Mouse (Mus musculus) limb, embryonic 11.5 days (tissue): ENCODE results near the gene Add3. TPM values are rescaled to one million over a fixed set of nuclear protein-coding genes. Genes with fewer than 3 reads are reported as not detected.

ENCODE experiments used
- ATAC-seq: fragments of 200-750 bp; cut with Nextera tagmentation; 2 replicates; pipeline ENCODE4 v1.8.0; 2017; ENCODE audit warnings: low read depth; ENCODE audit not compliant: insufficient number of reproducible peaks, low FRiP score, low TSS enrichment
- DNase-seq: peaks from one replicate; pipeline ENCODE4 v3.0.0-alpha.2; 2015; ENCODE audit warnings: low spot score
- H3K27ac ChIP-seq: fragments of 300-500 bp; sonication (generic); replicated peaks from 2 replicates; pipeline ENCODE4 v1.5.1; 2014; ENCODE audit warnings: low read depth, mild to moderate bottlenecking, low read length
- H3K27me3 ChIP-seq: fragments of 300-500 bp; sonication (generic); 2 replicates; pipeline ENCODE4 v1.6.1; 2014; ENCODE audit warnings: mild to moderate bottlenecking, low read length, mixed read lengths; ENCODE audit not compliant: control insufficient read depth, insufficient read depth
- H3K36me3 ChIP-seq: fragments of 300-500 bp; sonication (generic); 2 replicates; pipeline ENCODE4 v1.6.1; 2014; ENCODE audit warnings: mild to moderate bottlenecking, low read length, moderate library complexity, mixed read lengths; ENCODE audit not compliant: control insufficient read depth, insufficient read depth
- H3K4me1 ChIP-seq: fragments of 300-500 bp; sonication (generic); 2 replicates; pipeline ENCODE4 v1.6.1; 2014; ENCODE audit warnings: low read length, mixed read lengths; ENCODE audit not compliant: control insufficient read depth, insufficient read depth
- H3K4me2 ChIP-seq: fragments of 300-500 bp; sonication (generic); 2 replicates; pipeline ENCODE4 v1.6.1; 2014; ENCODE audit warnings: low read depth, mild to moderate bottlenecking, moderate library complexity; ENCODE audit not compliant: severe bottlenecking
- H3K4me3 ChIP-seq: fragments of 300-500 bp; sonication (generic); 2 replicates; pipeline ENCODE4 v1.5.1; 2014; ENCODE audit warnings: low read depth, low read length
- H3K9ac ChIP-seq: fragments of 300-500 bp; sonication (generic); 2 replicates; pipeline ENCODE4 v1.6.1; 2014; ENCODE audit warnings: mild to moderate bottlenecking, low read length
- H3K9me3 ChIP-seq: fragments of 300-500 bp; sonication (generic); 2 replicates; pipeline ENCODE4 v1.6.1; 2016; ENCODE audit warnings: low read length; ENCODE audit not compliant: control insufficient read depth
- WGBS: fragments of 180-500 bp; shearing (Covaris S2); extraction: QIAGEN DNeasy Blood & Tissue Kit; methylation state at CpG from one replicate; pipeline ENCODE4 v1.1.7; 2014; 5-methylcytosine and 5-hydroxymethylcytosine counted together
- polyA plus RNA-seq: library from polyadenylated mRNA; unstranded; fragments of >200 nt; fragmentation: Nextera tagmentation; extraction: Ambion mirVana; gene quantifications from 2 replicates; pipeline ENCODE4 v1.2.1, GENCODE M21; 2014

The Add3 gene
- polyA plus RNA-seq, 1 experiment from 2014 or later, result 74.4 TPM

- Histone ChIP-seq H3K27me3 (no peaks in the 10 kb centered on the region), H3K4me2 (no peak overlapping the region; the same call in 1 of the 2 replicates), H3K9me3 (no peaks in the 10 kb centered on the region), H3K36me3 (no peaks in the 10 kb centered on the region), H3K27ac (no peak overlapping the region), H3K4me1 (no peaks in the 10 kb centered on the region), H3K4me3 (no peak overlapping the region), H3K9ac (no peak overlapping the region)
- 94% methylated on average over 17 of the region's 17 CpGs for WGBS
- DNase-seq (no peak), ATAC-seq (no peak)
Observed at GRCm38 (mm10) chr19:53273055-53273722, 132.9 kb downstream of the Add3 start.

DNA sequence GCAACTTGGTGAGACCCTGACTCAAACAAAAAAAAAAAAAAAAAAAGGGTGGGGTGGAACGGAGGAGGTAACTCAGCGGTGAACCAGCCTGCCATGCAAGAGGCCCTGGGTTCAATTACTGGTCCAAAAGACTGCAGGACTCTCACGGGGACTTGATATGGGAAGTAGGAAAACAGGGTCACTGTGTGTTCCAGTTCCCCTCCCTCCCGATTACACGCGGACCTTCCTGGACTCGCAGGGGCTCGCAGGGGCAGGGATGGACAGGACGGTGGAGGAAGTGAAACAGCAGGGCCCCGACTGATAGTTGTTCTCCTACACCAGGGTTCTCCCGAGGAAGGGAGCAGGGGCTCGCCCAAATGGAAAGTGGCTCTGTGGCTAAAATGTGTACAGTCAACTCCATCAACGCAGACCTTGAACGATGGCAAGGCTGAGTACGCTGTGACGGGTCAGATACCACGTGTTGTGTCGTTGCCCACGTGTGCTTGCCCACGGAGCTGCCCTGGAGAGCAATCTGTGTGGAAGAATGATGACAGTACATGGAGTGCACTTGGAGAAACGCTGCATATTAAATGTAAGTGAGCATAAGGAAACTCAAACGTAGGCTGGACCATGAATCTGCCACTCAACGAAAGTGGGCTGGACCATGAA is 133.7 kb downstream of the Add3 start:
- no peak overlapping the region for H3K4me3 ChIP-seq
- WGBS, result 84% methylated on average over 23 of the region's 23 CpGs

GRCm38 (mm10) chr19:53275204-53275603 is 135.0 kb downstream of the Add3 start:
- H3K9ac ChIP-seq, result no peak overlapping the region
- no peak overlapping the region for H3K4me2 ChIP-seq
- ATAC-seq (no peak; the same call in 1 of the 2 replicates), DNase-seq (no peak)
- H3K27ac ChIP-seq, result no peak overlapping the region
- no peak overlapping the region for H3K4me3 ChIP-seq
- no peaks in the 10 kb centered on the region for H3K9me3 ChIP-seq
- H3K36me3 ChIP-seq, result no peaks in the 10 kb centered on the region
- H3K4me1 ChIP-seq, result no peaks in the 10 kb centered on the region
- 41% methylated on average over 3 of the region's 3 CpGs for WGBS
- no peaks in the 10 kb centered on the region for H3K27me3 ChIP-seq

More for the DNA sequence above, 133.7 kb downstream of the Add3 start:
- Histone ChIP-seq H3K27ac (no peak overlapping the region), H3K27me3 (no peaks in the 10 kb centered on the region), H3K9me3 (no peaks in the 10 kb centered on the region), H3K4me2 (no peak overlapping the region), H3K36me3 (no peaks in the 10 kb centered on the region), H3K4me1 (no peaks in the 10 kb centered on the region), H3K9ac (no peak overlapping the region)
- DNase-seq (no peak), ATAC-seq (no peak)

DNA sequence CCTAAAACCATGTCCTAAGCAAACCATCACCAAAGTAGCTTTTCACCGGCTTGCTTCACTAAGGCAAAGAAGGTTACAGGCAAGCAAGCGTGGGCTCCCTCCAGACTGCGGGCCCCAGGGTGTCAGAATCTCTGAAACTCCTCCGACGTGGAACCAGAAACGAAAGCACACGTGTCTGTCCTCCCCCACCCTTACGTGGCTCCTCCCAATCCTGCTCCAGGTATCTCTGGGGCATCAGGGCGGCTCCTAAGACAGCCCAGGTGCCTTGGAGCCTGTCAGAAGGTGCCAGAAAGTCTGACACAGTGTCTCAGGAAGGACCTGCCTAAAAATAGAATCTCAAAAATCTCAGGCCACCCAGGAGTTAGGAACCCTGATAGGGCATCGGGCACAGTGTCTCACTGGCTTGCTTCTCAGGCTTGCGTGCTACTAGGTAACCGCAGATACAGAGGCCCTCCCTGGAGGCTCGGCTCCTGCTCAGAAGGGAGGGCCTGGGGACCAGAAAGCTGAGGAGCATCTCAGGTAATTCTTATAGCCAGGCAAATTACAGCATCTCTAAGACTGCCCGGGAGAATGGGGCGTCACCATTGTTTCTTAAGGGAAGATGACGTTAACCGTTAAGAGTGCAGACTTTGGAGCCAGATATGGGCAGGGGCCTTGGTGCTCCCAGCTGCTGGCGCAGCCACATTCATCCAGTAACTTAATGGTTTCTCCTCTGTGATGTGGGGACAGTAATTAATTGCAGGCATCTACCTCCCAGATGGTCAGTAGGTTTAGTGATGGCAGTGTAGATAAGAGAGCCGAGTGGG is 136.9 kb downstream of the Add3 start:
- DNase-seq (no peak), ATAC-seq (no peak)
- Histone ChIP-seq H3K9me3 (no peaks in the 10 kb centered on the region), H3K4me2 (no peak overlapping the region), H3K27me3 (no peaks in the 10 kb centered on the region), H3K9ac (no peak overlapping the region), H3K4me3 (no peak overlapping the region), H3K4me1 (no peaks in the 10 kb centered on the region), H3K36me3 (no peaks in the 10 kb centered on the region), H3K27ac (no peak overlapping the region)
- 55% methylated on average over 19 of the region's 19 CpGs for WGBS

DNA sequence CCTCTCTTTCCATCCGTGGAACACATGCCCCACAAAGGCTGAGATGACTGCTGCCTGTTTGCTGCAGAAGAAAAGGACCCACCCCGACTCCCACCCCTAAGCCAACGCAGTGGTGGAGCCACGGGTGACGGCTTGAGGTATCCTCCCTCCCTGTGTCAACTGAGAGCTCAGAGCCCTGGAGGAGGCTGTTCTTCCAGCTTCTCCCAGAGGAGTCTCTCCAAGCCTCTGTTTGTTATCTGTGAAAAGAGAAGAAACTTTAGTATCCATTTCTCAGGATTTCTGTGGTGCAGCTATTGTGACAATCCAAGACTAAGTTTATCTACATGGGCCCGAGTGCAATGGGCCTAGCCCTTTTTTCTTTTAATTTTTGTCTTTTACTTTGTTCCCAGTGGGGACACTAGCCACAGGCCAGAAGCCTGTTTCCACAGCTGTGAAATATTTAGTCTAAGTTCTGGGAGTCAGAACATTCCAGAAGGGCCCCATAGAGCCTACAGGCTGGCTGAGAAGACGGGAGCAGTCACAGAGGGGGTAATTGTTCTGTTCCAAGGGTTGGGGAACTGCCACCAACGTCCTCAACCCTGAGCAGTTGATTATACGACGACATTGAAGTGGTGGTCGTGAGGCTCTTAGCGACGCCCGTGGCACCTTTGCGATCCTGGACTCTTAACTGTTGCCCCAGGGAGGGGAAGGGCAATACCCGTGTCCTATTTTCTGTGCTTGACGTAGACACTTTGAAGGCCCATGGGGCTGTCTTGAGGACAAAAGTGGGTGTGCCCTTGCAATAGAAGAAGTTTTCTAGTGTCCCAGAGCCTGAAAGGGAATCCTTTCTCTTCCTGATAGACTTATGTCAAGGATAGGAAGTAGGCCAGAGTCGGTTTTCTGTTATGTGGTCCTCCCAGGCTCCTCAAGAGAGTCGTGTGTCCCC is 138.5 kb downstream of the Add3 start:
- 77% methylated on average over 19 of the region's 19 CpGs for WGBS

DNA sequence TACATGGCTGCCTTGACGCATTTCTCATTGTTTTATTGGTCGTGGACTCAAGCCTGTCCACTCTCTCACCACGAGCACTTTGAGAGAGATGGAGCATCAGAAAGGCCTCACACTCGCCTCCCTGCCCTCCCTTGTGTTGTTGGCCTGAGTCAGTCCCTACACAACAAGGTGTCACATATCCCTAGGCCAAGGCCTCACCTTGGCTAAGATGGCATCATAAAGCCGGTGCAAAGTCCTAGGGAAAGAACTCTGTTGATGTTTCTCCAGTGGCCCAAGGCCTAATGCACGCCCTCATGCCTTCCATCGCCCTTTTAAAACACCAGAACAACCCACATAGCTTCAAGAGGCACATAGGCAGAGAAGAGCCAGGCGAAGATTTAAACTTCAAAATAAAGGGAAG is 140.0 kb downstream of the Add3 start:
- no peak for ATAC-seq
- Histone ChIP-seq H3K4me3 (no peak overlapping the region), H3K4me2 (no peak overlapping the region), H3K36me3 (no peaks in the 10 kb centered on the region), H3K9ac (no peak overlapping the region), H3K27ac (no peak overlapping the region), H3K27me3 (no peaks in the 10 kb centered on the region), H3K9me3 (no peaks in the 10 kb centered on the region), H3K4me1 (no peaks in the 10 kb centered on the region)
- 87% methylated on average over 8 of the region's 8 CpGs for WGBS
- no peak for DNase-seq

More for the DNA sequence above, 138.5 kb downstream of the Add3 start:
- Histone ChIP-seq H3K9me3 (no peaks in the 10 kb centered on the region), H3K4me1 (no peaks in the 10 kb centered on the region), H3K4me2 (no peak overlapping the region), H3K9ac (no peak overlapping the region), H3K27me3 (no peaks in the 10 kb centered on the region), H3K4me3 (no peak overlapping the region), H3K36me3 (no peaks in the 10 kb centered on the region), H3K27ac (no peak overlapping the region)
- no peak for ATAC-seq
- no peak for DNase-seq

DNA sequence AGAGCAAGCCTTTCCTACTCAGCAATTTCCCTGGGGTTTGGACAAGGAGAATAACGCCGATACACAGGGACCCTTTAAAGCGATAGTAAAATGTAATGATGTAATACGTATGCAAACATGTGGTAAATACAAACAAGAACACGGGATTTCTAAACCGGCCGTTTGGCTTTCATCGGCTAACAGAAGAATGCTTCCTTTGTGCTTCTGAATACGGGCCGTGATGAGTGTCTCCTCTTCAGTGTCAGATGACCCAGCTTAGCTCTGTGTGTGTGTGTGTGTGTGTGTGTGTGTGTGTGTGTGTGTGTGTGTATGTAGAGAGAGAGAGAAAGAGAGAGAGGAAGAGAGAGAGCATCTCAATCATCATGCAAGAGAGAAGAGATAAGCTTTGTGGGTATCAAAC is 142.3 kb downstream of the Add3 start:
- ATAC-seq (no peak), DNase-seq (no peak)
- Histone ChIP-seq H3K4me2 (no peak overlapping the region), H3K9ac (no peak overlapping the region), H3K4me1 (no peaks in the 10 kb centered on the region), H3K27me3 (no peaks in the 10 kb centered on the region), H3K9me3 (no peaks in the 10 kb centered on the region), H3K36me3 (no peaks in the 10 kb centered on the region), H3K4me3 (no peak overlapping the region), H3K27ac (no peak overlapping the region)
- WGBS, result 90% methylated on average over 10 of the region's 10 CpGs

DNA sequence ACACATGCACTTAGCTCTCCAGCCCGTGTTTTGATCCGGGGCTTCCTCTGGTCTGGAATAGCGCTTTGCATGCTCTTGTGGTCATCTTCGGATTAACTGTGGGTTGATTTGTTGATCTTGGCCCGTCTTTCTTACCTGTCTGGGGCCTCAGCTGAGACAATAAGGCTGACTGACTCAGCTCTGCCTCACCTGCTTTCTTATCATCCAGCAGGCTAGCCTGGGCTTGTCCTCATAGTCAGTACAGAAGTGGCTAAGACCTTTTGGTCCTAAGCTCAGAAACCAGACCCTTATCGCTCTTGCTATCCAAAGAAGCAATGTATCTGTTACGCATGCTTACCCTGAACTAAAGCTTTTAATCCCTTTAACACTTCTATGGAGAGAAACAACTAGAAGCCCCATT is 143.5 kb downstream of the Add3 start:
- no peak for DNase-seq
- H3K9me3 ChIP-seq, result no peaks in the 10 kb centered on the region
- H3K36me3 ChIP-seq, result no peaks in the 10 kb centered on the region
- H3K4me1 ChIP-seq, result no peaks in the 10 kb centered on the region
- no peak for ATAC-seq
- 83% methylated on average over 7 of the region's 7 CpGs for WGBS
- no peak overlapping the region for H3K9ac ChIP-seq
- H3K4me2 ChIP-seq, result no peak overlapping the region
- H3K27ac ChIP-seq, result no peak overlapping the region
- no peaks in the 10 kb centered on the region for H3K27me3 ChIP-seq
- H3K4me3 ChIP-seq, result no peak overlapping the region
